Mouse (Mus musculus) heart, embryonic 12.5 days (tissue): ENCODE data around the gene Ipmk. TPM values are rescaled to one million over a fixed set of nuclear protein-coding genes. Genes with fewer than 3 reads are reported as not detected.

Source experiments
- ATAC-seq: fragments of 200-750 bp; cut with Nextera tagmentation; 2 replicates; pipeline ENCODE4 v1.8.0; 2017; ENCODE audit warnings: moderate TSS enrichment, moderate library complexity; ENCODE audit not compliant: insufficient number of reproducible peaks, low FRiP score
- H3K27ac ChIP-seq: fragments of 300-500 bp; sonication (generic); 2 replicates; pipeline ENCODE4 v1.5.1; 2016; ENCODE audit warnings: mild to moderate bottlenecking, moderate library complexity; ENCODE audit not compliant: poor library complexity, severe bottlenecking
- H3K27me3 ChIP-seq: fragments of 300-500 bp; sonication (generic); replicated peaks from 2 replicates; pipeline ENCODE4 v1.6.1; 2016; ENCODE audit warnings: mild to moderate bottlenecking, moderate library complexity
- H3K36me3 ChIP-seq: fragments of 300-500 bp; sonication (generic); 2 replicates; pipeline ENCODE4 v1.6.1; 2016; ENCODE audit warnings: mild to moderate bottlenecking, moderate library complexity
- H3K4me1 ChIP-seq: fragments of 300-500 bp; sonication (generic); replicated peaks from 2 replicates; pipeline ENCODE4 v1.6.1; 2016; ENCODE audit warnings: mild to moderate bottlenecking
- H3K4me2 ChIP-seq: fragments of 300-500 bp; sonication (generic); 2 replicates; pipeline ENCODE4 v1.6.1; 2016; ENCODE audit warnings: mild to moderate bottlenecking, moderate library complexity
- H3K4me3 ChIP-seq: fragments of 300-500 bp; sonication (generic); 2 replicates; pipeline ENCODE4 v1.5.1; 2016; ENCODE audit warnings: mild to moderate bottlenecking
- H3K9ac ChIP-seq: fragments of 300-500 bp; sonication (generic); 2 replicates; pipeline ENCODE4 v1.6.1; 2016; ENCODE audit warnings: mild to moderate bottlenecking, moderate library complexity
- H3K9me3 ChIP-seq: fragments of 300-500 bp; sonication (generic); replicated peaks from 2 replicates; pipeline ENCODE4 v1.6.1; 2016; ENCODE audit warnings: mild to moderate bottlenecking, moderate library complexity
- WGBS: fragments of 180-500 bp; shearing (Covaris S2); methylation state at CpG from one replicate; pipeline ENCODE4 v1.1.7; 2016; 5-methylcytosine and 5-hydroxymethylcytosine counted together
- polyA plus RNA-seq: library from polyadenylated mRNA; unstranded; fragments of >200 nt; fragmentation: Nextera tagmentation; extraction: Ambion mirVana; gene quantifications from 2 replicates; pipeline ENCODE4 v1.2.1, GENCODE M21; 2016

Gene Ipmk
- polyA plus RNA-seq, 1 experiment from 2014 or later: 10.2 TPM

DNA sequence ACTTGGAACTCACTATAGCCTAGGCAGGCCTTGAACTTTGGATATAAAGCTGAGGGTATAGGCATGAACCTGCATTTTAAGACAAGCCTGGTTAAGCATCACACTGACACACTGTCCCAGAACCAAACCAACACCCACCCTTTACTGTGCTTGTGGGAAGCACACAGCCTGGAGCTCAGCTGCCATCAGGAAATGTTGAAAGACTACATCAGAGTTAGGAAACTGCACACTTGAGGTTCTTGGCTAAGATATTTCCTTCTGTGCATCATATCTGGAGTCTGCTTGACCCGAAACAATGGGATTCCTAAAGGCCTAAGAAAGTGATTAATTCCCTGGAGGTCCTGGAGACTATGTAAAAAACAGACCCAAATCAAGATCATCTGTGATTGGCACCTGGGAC lies 1.7 kb downstream of the Ipmk start:
- Histone ChIP-seq H3K4me2 (peak overlapping the region; percentile 93; the same call in 1 of the 2 replicates), H3K36me3 (no peaks in the 10 kb centered on the region), H3K9me3 (no peaks in the 10 kb centered on the region), H3K4me1 (peaks cover 24% of the 10 kb centered on the region), H3K27me3 (no peaks in the 10 kb centered on the region), H3K4me3 (0 out of 2 replicates have a peak overlapping the region, but pooled peaks have one; percentile 85), H3K9ac (no peak overlapping the region; the same call in 1 of the 2 replicates), H3K27ac (no peak overlapping the region)
- ATAC-seq: no peak
- WGBS: 83% methylated on average over 1 of the region's 1 CpGs

DNA sequence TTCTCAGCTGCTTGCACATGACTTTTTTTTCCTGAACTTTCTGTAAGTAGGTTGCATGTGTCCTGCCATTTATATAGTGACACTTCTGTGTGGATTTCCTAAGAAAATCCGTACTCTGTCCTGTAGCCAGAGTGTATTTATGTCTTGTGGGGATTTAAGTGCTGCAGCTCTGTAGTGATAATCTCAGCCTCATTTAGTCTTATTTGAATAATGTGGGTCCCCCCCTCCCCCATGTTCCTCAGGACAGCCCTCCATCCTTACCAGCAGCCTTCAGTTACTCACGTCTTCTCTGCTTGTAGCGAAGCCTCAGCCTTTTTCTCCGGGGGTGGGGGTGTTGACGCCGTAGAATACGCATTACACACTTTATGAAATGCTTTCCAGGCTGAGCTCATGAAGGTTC lies 3.7 kb downstream of the Ipmk start:
- Histone ChIP-seq H3K9me3 (no peaks in the 10 kb centered on the region), H3K4me3 (no peak overlapping the region), H3K9ac (no peak overlapping the region), H3K4me2 (no peak overlapping the region), H3K27ac (no peak overlapping the region), H3K27me3 (no peaks in the 10 kb centered on the region), H3K4me1 (peaks cover 19% of the 10 kb centered on the region; the same call in 1 of the 2 replicates), H3K36me3 (no peaks in the 10 kb centered on the region)
- 92% methylated on average over 7 of the region's 7 CpGs for WGBS
- ATAC-seq: no peak

DNA sequence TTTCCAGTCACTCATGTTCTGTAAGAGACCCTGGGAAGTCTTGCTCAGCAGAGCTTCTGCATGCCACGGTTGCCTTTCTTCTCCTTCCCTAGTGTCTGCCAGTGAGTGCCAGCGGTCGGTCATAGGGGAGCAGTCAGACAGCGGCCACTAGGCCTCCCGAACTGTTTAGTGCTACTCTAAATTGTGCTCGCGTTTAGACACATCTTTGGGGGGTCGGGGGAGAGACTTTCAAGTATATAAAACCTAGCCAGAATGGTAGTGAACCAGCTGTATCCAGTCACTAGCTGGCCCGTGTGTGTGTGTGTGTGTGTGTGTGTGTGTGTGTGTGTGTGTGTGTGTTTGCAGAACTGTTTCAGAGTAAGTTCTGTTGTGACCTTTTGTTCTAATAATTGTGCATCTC lies 6.3 kb downstream of the Ipmk start:
- H3K4me1 ChIP-seq: peaks cover 13% of the 10 kb centered on the region
- no peaks in the 10 kb centered on the region for H3K27me3 ChIP-seq
- no peaks in the 10 kb centered on the region for H3K36me3 ChIP-seq
- H3K9me3 ChIP-seq: no peaks in the 10 kb centered on the region
- H3K9ac ChIP-seq: no peak overlapping the region
- ATAC-seq: no peak
- H3K4me2 ChIP-seq: no peak overlapping the region
- H3K4me3 ChIP-seq: no peak overlapping the region
- no peak overlapping the region for H3K27ac ChIP-seq
- 60% methylated on average over 9 of the region's 9 CpGs for WGBS

DNA sequence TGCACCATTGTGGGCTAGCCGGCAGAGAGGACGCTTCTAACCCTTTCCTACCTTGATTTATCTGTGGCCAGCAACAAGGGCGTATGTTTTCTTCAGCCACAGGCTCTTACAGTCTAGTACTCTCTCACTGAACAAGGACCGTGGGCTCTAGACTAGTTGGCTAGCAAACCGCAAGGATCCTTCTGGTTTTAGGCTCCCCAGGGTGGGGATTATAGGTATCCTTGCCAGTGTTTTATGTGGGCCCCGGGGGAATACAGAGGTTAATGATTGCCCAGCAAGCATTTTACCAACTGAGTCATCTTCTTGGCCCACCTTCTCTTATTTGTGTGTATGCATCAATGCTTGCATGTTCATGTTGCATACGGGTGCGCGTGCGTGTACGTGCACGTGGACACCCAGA lies 7.4 kb downstream of the Ipmk start:
- Histone ChIP-seq H3K9ac (no peak overlapping the region), H3K4me3 (no peak overlapping the region), H3K9me3 (no peaks in the 10 kb centered on the region), H3K27me3 (no peaks in the 10 kb centered on the region), H3K27ac (no peak overlapping the region), H3K36me3 (no peaks in the 10 kb centered on the region), H3K4me1 (peaks cover 8% of the 10 kb centered on the region; the same call in 1 of the 2 replicates), H3K4me2 (no peak overlapping the region)
- no peak for ATAC-seq
- WGBS: 88% methylated on average over 12 of the region's 12 CpGs

DNA sequence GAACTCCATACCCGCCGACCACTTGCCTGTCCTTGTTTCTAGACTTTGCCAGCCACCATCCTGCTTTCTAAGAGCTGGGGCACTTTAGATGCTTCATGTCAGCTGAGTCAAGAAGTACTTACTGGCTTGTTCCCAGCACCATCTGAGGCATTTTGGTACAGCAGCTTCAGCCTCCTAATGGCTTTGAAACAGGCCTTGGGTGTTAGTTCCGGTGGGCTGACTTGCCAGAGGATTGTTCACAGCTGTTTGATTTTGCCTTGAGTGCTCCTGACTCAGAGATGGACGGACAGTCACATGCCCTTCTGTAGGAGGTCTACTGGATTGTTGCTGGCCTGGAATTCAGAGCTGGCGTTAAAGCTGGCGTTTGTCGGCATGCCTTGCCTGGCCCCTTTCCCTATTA lies 13.5 kb downstream of the Ipmk start:
- H3K4me2 ChIP-seq: no peak overlapping the region
- WGBS: 67% methylated on average over 7 of the region's 7 CpGs
- H3K9ac ChIP-seq: no peak overlapping the region
- no peak for ATAC-seq
- H3K27me3 ChIP-seq: no peaks in the 10 kb centered on the region
- no peak overlapping the region for H3K27ac ChIP-seq
- H3K4me1 ChIP-seq: peaks cover 17% of the 10 kb centered on the region
- no peak overlapping the region for H3K4me3 ChIP-seq
- H3K9me3 ChIP-seq: no peaks in the 10 kb centered on the region
- peaks cover 4% of the 10 kb centered on the region; the same call in 1 of the 2 replicates for H3K36me3 ChIP-seq

DNA sequence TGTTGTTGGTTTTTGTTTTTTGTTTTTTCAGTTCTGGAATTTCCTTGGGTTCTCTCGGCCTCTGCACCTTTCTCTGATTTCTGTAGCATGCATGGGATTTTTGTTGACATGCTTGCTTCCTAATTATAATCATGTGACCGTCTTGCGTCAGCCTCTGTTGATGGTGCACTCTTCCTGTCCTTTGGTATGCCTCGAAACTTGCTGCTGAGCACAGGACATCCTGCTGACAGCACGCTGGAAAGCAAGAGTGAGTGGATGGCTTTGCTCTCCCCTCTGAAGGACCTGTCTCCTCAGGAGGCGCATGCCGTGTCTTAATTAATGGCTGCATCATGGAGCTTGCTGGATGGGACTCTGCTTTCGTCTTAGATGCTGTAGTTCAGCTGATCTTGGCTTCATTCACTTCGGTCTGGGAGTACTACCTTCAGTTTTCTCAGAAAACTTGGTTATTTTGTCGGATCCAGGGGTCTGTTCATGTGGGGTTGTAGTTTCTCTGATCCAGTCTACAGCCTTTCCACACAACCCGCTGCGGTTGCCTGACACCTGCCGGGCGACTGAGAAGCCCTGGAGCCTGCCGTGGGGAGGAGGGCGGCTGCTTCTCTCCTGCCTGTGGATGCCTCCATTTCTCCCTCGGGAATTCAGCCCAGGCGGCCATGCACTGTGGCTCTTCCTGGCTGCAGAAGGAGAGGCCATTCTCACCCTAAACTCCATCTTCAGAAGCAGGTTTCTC lies 14.4 kb downstream of the Ipmk start:
- Histone ChIP-seq H3K4me1 (peaks cover 17% of the 10 kb centered on the region), H3K4me3 (peak overlapping the region; percentile 20), H3K4me2 (peak overlapping the region; percentile 64), H3K27me3 (no peaks in the 10 kb centered on the region), H3K9ac (peak overlapping the region; percentile 37; the same call in 1 of the 2 replicates), H3K9me3 (no peaks in the 10 kb centered on the region), H3K36me3 (peaks cover 4% of the 10 kb centered on the region; the same call in 1 of the 2 replicates), H3K27ac (0 out of 2 replicates have a peak overlapping the region, but pooled peaks have one; percentile 1)
- WGBS: 19% methylated on average over 18 of the region's 18 CpGs
- ATAC-seq: no peak

DNA sequence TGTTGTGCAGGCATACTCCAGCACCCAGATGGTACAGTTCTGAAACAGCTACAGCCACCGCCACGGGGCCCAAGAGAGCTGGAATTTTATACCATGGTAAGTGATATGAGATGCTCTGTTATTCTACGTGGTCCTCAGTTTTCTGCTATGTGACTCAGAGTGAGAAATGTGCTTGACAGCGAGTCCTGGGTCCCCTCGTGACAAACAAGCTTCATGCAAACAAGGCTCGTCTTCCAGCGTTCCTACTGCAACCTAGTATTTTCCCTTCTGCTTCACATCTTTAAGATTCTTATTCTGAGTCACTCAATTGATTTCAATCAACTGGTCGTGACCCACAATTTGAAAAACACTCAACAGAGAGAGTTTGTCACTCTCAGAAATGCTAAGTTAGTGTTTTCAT lies 15.9 kb downstream of the Ipmk start:
- 86% methylated on average over 8 of the region's 8 CpGs for WGBS
- H3K9ac ChIP-seq: no peak overlapping the region
- H3K9me3 ChIP-seq: no peaks in the 10 kb centered on the region
- H3K27me3 ChIP-seq: no peaks in the 10 kb centered on the region
- no peak overlapping the region for H3K27ac ChIP-seq
- peaks cover 13% of the 10 kb centered on the region for H3K4me1 ChIP-seq
- H3K4me2 ChIP-seq: no peak overlapping the region
- no peak overlapping the region for H3K4me3 ChIP-seq
- H3K36me3 ChIP-seq: peaks cover 10% of the 10 kb centered on the region
- ATAC-seq: no peak

DNA sequence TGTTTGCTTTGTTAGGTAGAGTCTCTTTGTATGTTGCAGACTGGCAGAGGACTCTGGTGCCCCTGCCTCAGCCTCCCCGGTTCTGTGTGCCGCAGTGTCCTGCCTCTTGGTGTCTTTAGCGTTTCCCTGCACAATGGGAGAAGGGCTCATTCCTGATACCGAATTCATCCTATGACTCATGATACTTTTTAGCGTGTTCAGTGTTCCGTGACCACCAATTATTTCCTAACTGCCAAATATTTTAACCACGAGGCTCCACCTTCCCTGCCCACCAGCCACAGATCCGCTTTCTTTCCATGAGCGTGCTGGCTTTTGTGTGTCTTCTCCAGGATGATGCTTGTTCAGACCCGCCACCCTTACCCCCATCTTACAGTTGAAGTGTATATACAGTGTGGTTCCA lies 16.3 kb downstream of the Ipmk start:
- H3K27ac ChIP-seq: no peak overlapping the region
- H3K4me3 ChIP-seq: no peak overlapping the region
- WGBS: 91% methylated on average over 10 of the region's 10 CpGs
- peaks cover 13% of the 10 kb centered on the region for H3K4me1 ChIP-seq
- peaks cover 10% of the 10 kb centered on the region for H3K36me3 ChIP-seq
- ATAC-seq: no peak
- H3K9ac ChIP-seq: no peak overlapping the region
- no peaks in the 10 kb centered on the region for H3K9me3 ChIP-seq
- no peaks in the 10 kb centered on the region for H3K27me3 ChIP-seq
- H3K4me2 ChIP-seq: no peak overlapping the region

DNA sequence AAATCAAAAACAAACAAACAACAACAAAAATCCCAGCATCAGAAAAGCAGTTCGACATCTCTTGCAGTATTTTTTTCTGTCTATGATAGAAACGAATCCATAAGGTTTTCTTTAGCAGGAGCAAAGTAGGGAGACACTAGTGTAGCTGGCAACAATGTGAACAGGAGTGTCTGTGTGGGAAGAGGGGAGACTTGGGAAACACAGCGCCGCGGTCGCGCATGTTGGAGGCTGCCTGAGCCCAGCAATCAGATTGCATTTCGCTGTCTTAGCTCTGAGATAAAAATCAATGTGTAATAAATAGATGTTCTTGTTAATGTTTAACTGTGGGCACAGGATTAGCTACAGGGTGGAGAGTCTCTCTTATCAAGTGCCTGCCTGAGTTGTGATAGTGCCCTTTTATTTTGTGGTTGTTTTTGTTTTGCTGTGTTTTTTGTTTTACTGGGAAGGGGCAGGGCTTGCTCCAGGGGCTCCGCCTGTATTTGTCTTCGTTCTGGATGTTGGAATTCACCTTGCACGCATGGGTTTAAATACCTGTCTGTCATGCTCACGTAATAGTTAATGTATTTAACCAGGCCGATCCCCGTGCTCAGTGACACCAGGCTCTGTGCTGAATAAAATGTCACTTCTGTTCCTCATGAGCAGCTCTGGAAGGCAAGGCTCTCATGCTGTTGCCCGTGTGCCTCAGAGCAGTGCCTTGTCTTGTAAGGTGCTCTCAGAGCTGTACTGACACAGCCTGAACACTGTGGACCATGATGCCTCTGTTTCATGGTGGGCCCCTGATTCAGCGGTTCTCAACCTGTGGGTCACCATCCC lies 20.8 kb downstream of the Ipmk start:
- Histone ChIP-seq H3K4me2 (no peak overlapping the region), H3K4me3 (no peak overlapping the region), H3K36me3 (peaks cover 17% of the 10 kb centered on the region), H3K9me3 (no peaks in the 10 kb centered on the region), H3K9ac (no peak overlapping the region), H3K27ac (no peak overlapping the region), H3K27me3 (no peaks in the 10 kb centered on the region), H3K4me1 (no peaks in the 10 kb centered on the region)
- 0 out of 2 replicates have a peak, but pooled peaks have one; percentile 25 for ATAC-seq
- 84% methylated on average over 16 of the region's 16 CpGs for WGBS

DNA sequence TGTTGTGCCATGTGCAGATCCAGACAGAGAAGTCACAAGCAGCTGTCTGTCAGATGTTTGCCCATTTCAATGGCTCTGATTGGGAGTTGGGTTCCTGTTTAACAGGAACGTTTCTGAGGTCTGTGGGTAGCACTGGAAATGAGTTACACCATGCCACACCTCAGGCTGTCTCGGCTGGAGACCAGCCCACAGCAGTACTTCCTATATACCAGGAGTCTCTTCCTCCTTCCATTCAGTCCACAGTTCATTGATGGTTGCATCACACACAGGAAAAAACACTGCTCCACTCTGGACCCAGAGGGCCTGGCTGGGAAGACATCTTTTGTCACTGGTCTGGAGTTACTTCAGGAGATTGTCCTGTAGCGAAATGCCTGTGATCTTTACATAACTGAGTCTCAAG lies 21.9 kb downstream of the Ipmk start:
- Histone ChIP-seq H3K9me3 (no peaks in the 10 kb centered on the region), H3K4me3 (no peak overlapping the region), H3K4me2 (no peak overlapping the region), H3K36me3 (peaks cover 18% of the 10 kb centered on the region), H3K9ac (no peak overlapping the region), H3K27ac (no peak overlapping the region), H3K27me3 (no peaks in the 10 kb centered on the region), H3K4me1 (no peaks in the 10 kb centered on the region)
- 76% methylated on average over 3 of the region's 3 CpGs for WGBS
- no peak for ATAC-seq

DNA sequence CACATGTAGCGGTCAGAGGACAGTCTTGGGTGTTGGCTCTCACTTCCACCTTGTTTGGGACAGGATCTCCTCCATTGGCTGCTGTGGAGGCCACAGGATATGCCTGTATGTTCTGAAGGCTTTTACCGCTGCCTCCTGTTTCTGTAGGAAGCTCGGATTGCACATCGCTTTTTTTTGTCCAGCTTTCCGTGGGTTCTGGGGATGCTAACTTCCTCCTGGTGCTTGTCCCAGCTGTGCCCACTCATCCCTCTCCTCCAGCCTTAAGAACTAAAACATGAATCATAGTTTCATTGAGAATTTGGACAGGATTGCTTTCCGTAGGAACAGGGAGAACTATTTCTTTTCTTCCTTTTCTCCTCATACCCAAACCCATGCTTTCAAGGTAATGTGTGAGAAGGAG lies 24.3 kb downstream of the Ipmk start:
- Histone ChIP-seq H3K36me3 (peaks cover 24% of the 10 kb centered on the region), H3K4me3 (no peak overlapping the region), H3K4me2 (no peak overlapping the region), H3K27me3 (no peaks in the 10 kb centered on the region), H3K9ac (no peak overlapping the region), H3K9me3 (no peaks in the 10 kb centered on the region), H3K27ac (no peak overlapping the region), H3K4me1 (no peaks in the 10 kb centered on the region)
- 83% methylated on average over 6 of the region's 6 CpGs for WGBS
- ATAC-seq: no peak
